Mouse (Mus musculus): ENCODE results near the gene Grin3a. TPM values are rescaled to one million over a fixed set of nuclear protein-coding genes. Genes with fewer than 3 reads are reported as not detected.

Gene Grin3a
- polyA plus RNA-seq (2012; rRNA removed), result 0.04 and 0.05 TPM in 2 replicates

GRCm38 (mm10) chr4:49845612-49845985, at the start of gene Grin3a:
Gene Grin3a, minus strand, starts transcription at chr4:49845744.
- TF ChIP-seq POLR2A (IDR thresholded peaks at IDR 0.05; ENCODE audit: control insufficient read depth, low read depth, low read length) (no peak), CTCF (IDR thresholded peaks at IDR 0.05; ENCODE audit: control insufficient read depth, insufficient read depth, insufficient replicate concordance, low read depth, low read length) (no peak)
- Histone ChIP-seq H3K36me3 (ENCODE audit: control insufficient read depth, insufficient read depth, low read length) (no peaks in the 10 kb centered on the region), H3K4me1 (ENCODE audit: control insufficient read depth, insufficient read depth, low read length) (peaks cover 4% of the 10 kb centered on the region), H3K4me3 (ENCODE audit: control insufficient read depth, low read depth, low read length) (no peak within 1 kb of the TSS; the same call in 1 of the 2 replicates), H3K27ac (ENCODE audit: control insufficient read depth, insufficient read depth, low read depth, low read length) (no peak within 1 kb of the TSS), H3K27me3 (ENCODE audit: control insufficient read depth, insufficient read depth, low read length) (no peaks in the 10 kb centered on the region)

- TF ChIP-seq POLR2A (IDR thresholded peaks at IDR 0.05; ENCODE audit: control insufficient read depth, low read depth, low read length) (no peak), CTCF (IDR thresholded peaks at IDR 0.05; ENCODE audit: control insufficient read depth, insufficient read depth, insufficient replicate concordance, low read depth, low read length) (no peak)
- no peaks in the 10 kb centered on the region for H3K4me1 ChIP-seq (ENCODE audit: control insufficient read depth, insufficient read depth, low read length)
- no peaks in the 10 kb centered on the region for H3K27me3 ChIP-seq (ENCODE audit: control insufficient read depth, insufficient read depth, low read length)
- no peak overlapping the region for H3K4me3 ChIP-seq (ENCODE audit: control insufficient read depth, low read depth, low read length)
- no peaks in the 10 kb centered on the region for H3K36me3 ChIP-seq (ENCODE audit: control insufficient read depth, insufficient read depth, low read length)
- H3K27ac ChIP-seq (ENCODE audit: control insufficient read depth, insufficient read depth, low read depth, low read length), result no peak overlapping the region
Measured at GRCm38 (mm10) chr4:49891835-49892301, 46.3 kb upstream of the Grin3a start.

GRCm38 (mm10) chr4:49877084-49877483, 31.5 kb upstream of the Grin3a start:
- Histone ChIP-seq H3K4me3 (ENCODE audit: control insufficient read depth, low read depth, low read length) (no peak overlapping the region), H3K36me3 (ENCODE audit: control insufficient read depth, insufficient read depth, low read length) (no peaks in the 10 kb centered on the region), H3K27ac (ENCODE audit: control insufficient read depth, insufficient read depth, low read depth, low read length) (no peak overlapping the region), H3K27me3 (ENCODE audit: control insufficient read depth, insufficient read depth, low read length) (no peaks in the 10 kb centered on the region), H3K4me1 (ENCODE audit: control insufficient read depth, insufficient read depth, low read length) (no peaks in the 10 kb centered on the region)
- TF ChIP-seq CTCF (IDR thresholded peaks at IDR 0.05; ENCODE audit: control insufficient read depth, insufficient read depth, insufficient replicate concordance, low read depth, low read length), result no peak
- TF ChIP-seq POLR2A (IDR thresholded peaks at IDR 0.05; ENCODE audit: control insufficient read depth, low read depth, low read length), result no peak

GRCm38 (mm10) chr4:49860611-49861010, 15.1 kb upstream of the Grin3a start:
- no peak overlapping the region for H3K4me3 ChIP-seq (ENCODE audit: control insufficient read depth, low read depth, low read length)
- H3K27me3 ChIP-seq (ENCODE audit: control insufficient read depth, insufficient read depth, low read length), result no peaks in the 10 kb centered on the region
- H3K36me3 ChIP-seq (ENCODE audit: control insufficient read depth, insufficient read depth, low read length), result no peaks in the 10 kb centered on the region
- no peak for TF ChIP-seq CTCF (IDR thresholded peaks at IDR 0.05; ENCODE audit: control insufficient read depth, insufficient read depth, insufficient replicate concordance, low read depth, low read length)
- TF ChIP-seq POLR2A (IDR thresholded peaks at IDR 0.05; ENCODE audit: control insufficient read depth, low read depth, low read length), result no peak
- H3K27ac ChIP-seq (ENCODE audit: control insufficient read depth, insufficient read depth, low read depth, low read length), result no peak overlapping the region
- H3K4me1 ChIP-seq (ENCODE audit: control insufficient read depth, insufficient read depth, low read length), result no peaks in the 10 kb centered on the region

- Histone ChIP-seq H3K4me1 (ENCODE audit: control insufficient read depth, insufficient read depth, low read length) (peaks cover 4% of the 10 kb centered on the region), H3K27ac (ENCODE audit: control insufficient read depth, insufficient read depth, low read depth, low read length) (no peak overlapping the region), H3K36me3 (ENCODE audit: control insufficient read depth, insufficient read depth, low read length) (no peaks in the 10 kb centered on the region), H3K4me3 (ENCODE audit: control insufficient read depth, low read depth, low read length) (no peak overlapping the region; the same call in 1 of the 2 replicates), H3K27me3 (ENCODE audit: control insufficient read depth, insufficient read depth, low read length) (no peaks in the 10 kb centered on the region)
- TF ChIP-seq CTCF (IDR thresholded peaks at IDR 0.05; ENCODE audit: control insufficient read depth, insufficient read depth, insufficient replicate concordance, low read depth, low read length) (no peak), POLR2A (IDR thresholded peaks at IDR 0.05; ENCODE audit: control insufficient read depth, low read depth, low read length) (no peak)
Measured at GRCm38 (mm10) chr4:49844828-49845611, 524 bp downstream of the Grin3a start.

- no peaks in the 10 kb centered on the region for H3K27me3 ChIP-seq (ENCODE audit: control insufficient read depth, insufficient read depth, low read length)
Measured at GRCm38 (mm10) chr4:49844274-49844827, 1.2 kb downstream of the Grin3a start.

DNA sequence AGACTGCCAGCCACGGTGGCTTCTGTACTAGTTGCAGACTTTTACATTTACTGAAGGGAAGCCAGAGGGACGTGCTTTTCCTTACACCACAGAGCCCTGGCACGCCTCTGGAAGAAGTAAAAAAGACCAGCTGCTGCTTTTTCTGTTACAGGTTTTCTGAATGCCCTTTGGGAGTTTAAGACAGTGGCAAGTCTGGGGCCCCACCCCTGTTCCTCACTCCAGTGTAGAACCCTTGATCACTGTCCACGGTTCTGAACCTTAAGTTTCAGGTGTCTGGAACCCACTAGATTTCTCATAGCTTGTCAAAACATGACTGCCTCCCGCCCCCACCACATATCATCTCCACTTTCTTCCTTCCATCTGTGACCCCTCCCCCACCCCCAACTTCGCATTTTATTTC, 1.8 kb downstream of the Grin3a start:
- TF ChIP-seq POLR2A (IDR thresholded peaks at IDR 0.05; ENCODE audit: control insufficient read depth, low read depth, low read length), result no peak
- no peak for TF ChIP-seq CTCF (IDR thresholded peaks at IDR 0.05; ENCODE audit: control insufficient read depth, insufficient read depth, insufficient replicate concordance, low read depth, low read length)
- Histone ChIP-seq H3K27me3 (ENCODE audit: control insufficient read depth, insufficient read depth, low read length) (no peaks in the 10 kb centered on the region), H3K4me1 (ENCODE audit: control insufficient read depth, insufficient read depth, low read length) (peaks cover 4% of the 10 kb centered on the region), H3K27ac (ENCODE audit: control insufficient read depth, insufficient read depth, low read depth, low read length) (no peak overlapping the region), H3K4me3 (ENCODE audit: control insufficient read depth, low read depth, low read length) (no peak overlapping the region), H3K36me3 (ENCODE audit: control insufficient read depth, insufficient read depth, low read length) (no peaks in the 10 kb centered on the region)

More at GRCm38 (mm10) chr4:49844274-49844827, 1.2 kb downstream of the Grin3a start:
- no peak overlapping the region for H3K4me3 ChIP-seq (ENCODE audit: control insufficient read depth, low read depth, low read length)
- H3K36me3 ChIP-seq (ENCODE audit: control insufficient read depth, insufficient read depth, low read length), result no peaks in the 10 kb centered on the region
- peaks cover 4% of the 10 kb centered on the region for H3K4me1 ChIP-seq (ENCODE audit: control insufficient read depth, insufficient read depth, low read length)
- H3K27ac ChIP-seq (ENCODE audit: control insufficient read depth, insufficient read depth, low read depth, low read length), result no peak overlapping the region
- TF ChIP-seq POLR2A (IDR thresholded peaks at IDR 0.05; ENCODE audit: control insufficient read depth, low read depth, low read length) (no peak), CTCF (IDR thresholded peaks at IDR 0.05; ENCODE audit: control insufficient read depth, insufficient read depth, insufficient replicate concordance, low read depth, low read length) (no peak)
